Mouse (Mus musculus) megakaryocyte, embryonic 14.5 days (primary cell): ENCODE results near the gene Tenm4.

ENCODE experiments used
- FLI1 ChIP-seq: IDR thresholded peaks from 2 replicates; pipeline ENCODE4 v1.6.1; 2012; ENCODE audit warnings: low read length, inconsistent platforms, mixed read lengths
- GATA1 ChIP-seq: IDR thresholded peaks from 3 replicates; pipeline ENCODE4 v1.6.1; 2012; ENCODE audit warnings: mixed read lengths, low read length, inconsistent platforms, borderline replicate concordance

- no peak for TF ChIP-seq GATA1
- TF ChIP-seq FLI1 = no peak
These were observed 132.9 kb downstream of the Tenm4 start for GRCm38 (mm10) chr7:96303963-96304362.
